Mouse (Mus musculus) testis, adult 10 weeks (tissue): ENCODE results near the gene Eya2. TPM values are rescaled to one million over a fixed set of nuclear protein-coding genes. Genes with fewer than 3 reads are reported as not detected.

ENCODE experiments used
- polyA plus RNA-seq: library from polyadenylated mRNA; stranded (reverse); fragments of 350-450 nt; fragmentation: Illumina TruSeq; extraction: RNeasy Lipid Tissue Mini Kit (QIAGEN cat#74804); gene quantifications from one replicate; pipeline ENCODE4 v1.2.3, GENCODE M21; 2014; ENCODE audit warnings: low read depth, low replicate concordance

Gene Eya2
- not detected for polyA plus RNA-seq

GRCm38 (mm10) chr2:165594907-165595675, at the start of gene Eya2:
TSS of gene Eya2 (plus strand) at chr2:165595032.

Other genes with a start within 250 kb of the Eya2 start
- gene Zfp663, start 226.3 kb upstream of the Eya2 start, polyA plus RNA-seq, result not detected
- gene Zfp334, start 206.8 kb upstream of the Eya2 start, polyA plus RNA-seq, result 1.4 TPM
- gene Ocstamp, start 194.6 kb upstream of the Eya2 start, polyA plus RNA-seq, result not detected
- not detected for gene Slc13a3, start 121.8 kb upstream of the Eya2 start, polyA plus RNA-seq
- 2.6 TPM for gene Trp53rka, start 101.7 kb upstream of the Eya2 start, polyA plus RNA-seq
- gene Slc2a10, start 91.2 kb upstream of the Eya2 start, polyA plus RNA-seq, result 0.07 TPM